Mouse (Mus musculus) MEL (cell line): Measurements from ENCODE around the gene Pcnx3.

Experiments
- CTCF ChIP-seq, 3 experiments: IDR thresholded peaks in 2 of 3; conservative IDR thresholded peaks in 1 of 3; 2 replicates each; pipeline ENCODE4 v1.5.1; 2011 to 2012; ENCODE audit warnings: low read length in 3 of 3, low read depth in 2 of 3, mild to moderate bottlenecking in 2 of 3, improper control_type of control experiment in 1 of 3, inconsistent platforms in 1 of 3, mixed read lengths in 1 of 3, moderate library complexity in 1 of 3; ENCODE audit not compliant: control insufficient read depth in 1 of 3, insufficient read depth in 1 of 3, poor library complexity in 1 of 3, severe bottlenecking in 1 of 3
- E2F4 ChIP-seq: IDR thresholded peaks from 2 replicates; pipeline ENCODE4 v1.6.1; 2011; ENCODE audit warnings: low read depth, low read length, improper control_type of control experiment, borderline replicate concordance
- EP300 ChIP-seq, 2 experiments: IDR thresholded peaks; 2 replicates each; pipeline ENCODE4 v1.6.1; 2011; ENCODE audit warnings: improper control_type of control experiment in 2 of 2, low read length in 2 of 2, low read depth in 1 of 2, mild to moderate bottlenecking in 1 of 2
- GATA1 ChIP-seq: IDR thresholded peaks from 2 replicates; pipeline ENCODE4 v1.6.1; 2011; ENCODE audit warnings: low read depth, low read length, improper control_type of control experiment
- HCFC1 ChIP-seq: IDR thresholded peaks from 2 replicates; pipeline ENCODE4 v1.6.1; 2012; ENCODE audit warnings: low read depth, mild to moderate bottlenecking, inconsistent platforms, low read length, improper control_type of control experiment, moderate library complexity
- TCF12 ChIP-seq: IDR thresholded peaks from 2 replicates; pipeline ENCODE4 v1.6.1; 2014; ENCODE audit warnings: low read depth, mild to moderate bottlenecking, inconsistent platforms, low read length, improper control_type of control experiment, moderate library complexity

- TF ChIP-seq HCFC1: no peak
- TF ChIP-seq TCF12: no peak
- no peak for TF ChIP-seq CTCF (IDR thresholded peaks at IDR 0.05 in 2 of 3, conservative IDR thresholded peaks at IDR 0.05 in 1 of 3; ENCODE audit: control insufficient read depth in 1 of 3, insufficient read depth in 1 of 3, low read depth in 2 of 3, low read length in 3 of 3, poor library complexity in 1 of 3, severe bottlenecking in 1 of 3)
- no peak for TF ChIP-seq EP300 (IDR thresholded peaks at IDR 0.05; ENCODE audit: low read depth in 1 of 2, low read length in 2 of 2)
- no peak for TF ChIP-seq GATA1
- no peak for TF ChIP-seq E2F4
These were observed 32.5 kb upstream of the Pcnx3 start for GRCm38 (mm10) chr19:5721233-5721632.
